Comparison of ENCODE assay signal across 7 mouse cellular contexts in genomic region chr8:119446211-119446989, GRCm38 (mm10). TPM values are rescaled to one million over a fixed set of nuclear protein-coding genes. Genes with fewer than 3 reads are reported as not detected.
DNase-seq lines count a peak whose midpoint lies in the region; ATAC-seq and TF ChIP-seq lines count a peak whose summit lies in the region.

Gene Necab2 (plus strand): TSS chr8:119446719.

- no peak for TF ChIP-seq POLR2A in myocyte (IDR thresholded peaks at IDR 0.05; ENCODE audit: insufficient read length, low read depth)

- DNase-seq in adrenal gland, postnatal 4 days (ENCODE audit: low spot score in 2 of 2), result peak; percentile 84 to 87
- DNase-seq in liver, result peak; percentile 79
- DNase-seq in splenic B cell, adult 2 months (ENCODE audit: low read depth, low spot score), result peak; percentile 79

- H3K79me2 ChIP-seq in myocyte (ENCODE audit: control insufficient read depth, insufficient read depth), result no peaks in the 10 kb centered on the region

- peak within 1 kb of the TSS; percentile 76 for H3K9ac ChIP-seq in embryonic facial prominence, embryonic 13.5 days
- peak within 1 kb of the TSS; percentile 73 for H3K9ac ChIP-seq in heart, embryonic 11.5 days (ENCODE audit: low read depth, low read length)
- H3K9ac ChIP-seq in kidney, embryonic 16.5 days (replicated peaks; ENCODE audit: low read length), result peak within 1 kb of the TSS; percentile 69

- peak within 1 kb of the TSS; percentile 72 for H3K4me3 ChIP-seq in embryonic facial prominence, embryonic 13.5 days
- peak within 1 kb of the TSS; percentile 65 for H3K4me3 ChIP-seq in heart, embryonic 11.5 days (ENCODE audit: low read depth, low read length)
- peak within 1 kb of the TSS; percentile 68 for H3K4me3 ChIP-seq in kidney, embryonic 16.5 days (ENCODE audit: low read length)
- H3K4me3 ChIP-seq in myocyte, result no peak within 1 kb of the TSS

- no peaks in the 10 kb centered on the region for H3K36me3 ChIP-seq in embryonic facial prominence, embryonic 13.5 days
- H3K36me3 ChIP-seq in heart, embryonic 11.5 days (ENCODE audit: control insufficient read depth, insufficient read depth, low read length), result no peaks in the 10 kb centered on the region
- no peaks in the 10 kb centered on the region for H3K36me3 ChIP-seq in kidney, embryonic 16.5 days (ENCODE audit: insufficient read depth, low read length)
- peaks cover 16% of the 10 kb centered on the region for H3K36me3 ChIP-seq in myocyte (ENCODE audit: control insufficient read depth, insufficient read depth)
- H3K36me3 ChIP-seq in splenic B cell, adult 2 months (ENCODE audit: control insufficient read depth, insufficient read depth, low read length, poor library complexity, severe bottlenecking), result no peaks in the 10 kb centered on the region

- 0 out of 2 replicates have a peak, but pooled peaks have one; percentile 17 for ATAC-seq in embryonic facial prominence, embryonic 13.5 days (ENCODE audit: insufficient number of reproducible peaks, insufficient read depth, low FRiP score, low TSS enrichment, low read depth)
- ATAC-seq in heart, embryonic 11.5 days (replicated peaks; ENCODE audit: insufficient number of reproducible peaks, low FRiP score, low TSS enrichment), result no peak; the same call in 1 of the 2 replicates
- peak; percentile 63 for ATAC-seq in kidney, embryonic 16.5 days (ENCODE audit: low FRiP score, low TSS enrichment)

- H3ac ChIP-seq in myocyte (ENCODE audit: control insufficient read depth, insufficient read length), result no peak within 1 kb of the TSS

- 1% methylated on average over 52 of the region's 52 CpGs for WGBS in embryonic facial prominence, embryonic 13.5 days
- 2% methylated on average over 38 of the region's 52 CpGs for WGBS in heart, embryonic 11.5 days (ENCODE audit: insufficient replicate concordance)
- WGBS in kidney, embryonic 16.5 days, result 3% methylated on average over 44 of the region's 52 CpGs

- no peak within 1 kb of the TSS for H3K27ac ChIP-seq in embryonic facial prominence, embryonic 13.5 days
- H3K27ac ChIP-seq in heart, embryonic 11.5 days (ENCODE audit: low read depth, low read length), result no peak within 1 kb of the TSS
- H3K27ac ChIP-seq in kidney, embryonic 16.5 days (ENCODE audit: low read length), result no peak within 1 kb of the TSS

- peak within 1 kb of the TSS; percentile 89 for H3K4me2 ChIP-seq in embryonic facial prominence, embryonic 13.5 days
- H3K4me2 ChIP-seq in heart, embryonic 11.5 days, result peak within 1 kb of the TSS; percentile 95
- peak within 1 kb of the TSS; percentile 99 for H3K4me2 ChIP-seq in kidney, embryonic 16.5 days (replicated peaks; ENCODE audit: low read depth, low read length)
- no peak within 1 kb of the TSS for H3K4me2 ChIP-seq in myocyte (ENCODE audit: low read depth)

- peaks cover 13% of the 10 kb centered on the region; the same call in 1 of the 2 replicates for H3K4me1 ChIP-seq in embryonic facial prominence, embryonic 13.5 days
- 0 out of 2 replicates have a peak, but pooled peaks cover 2% of the 10 kb centered on the region for H3K4me1 ChIP-seq in heart, embryonic 11.5 days (ENCODE audit: control insufficient read depth, insufficient read depth, low read length)
- 0 out of 2 replicates have a peak, but pooled peaks cover 6% of the 10 kb centered on the region for H3K4me1 ChIP-seq in kidney, embryonic 16.5 days (ENCODE audit: insufficient read depth, low read length)

- H3K27me3 ChIP-seq in embryonic facial prominence, embryonic 13.5 days, result peaks cover 44% of the 10 kb centered on the region
- peaks cover 66% of the 10 kb centered on the region for H3K27me3 ChIP-seq in heart, embryonic 11.5 days (ENCODE audit: control insufficient read depth, insufficient read depth, low read length)
- H3K27me3 ChIP-seq in kidney, embryonic 16.5 days (ENCODE audit: insufficient read depth, low read length), result peaks cover 21% of the 10 kb centered on the region
- H3K27me3 ChIP-seq in myocyte (ENCODE audit: control insufficient read depth, insufficient read depth, insufficient read length), result no peaks in the 10 kb centered on the region
- H3K27me3 ChIP-seq in splenic B cell, adult 2 months (ENCODE audit: control insufficient read depth, insufficient read depth, low read length, poor library complexity, severe bottlenecking), result no peaks in the 10 kb centered on the region

- H3K9me3 ChIP-seq in embryonic facial prominence, embryonic 13.5 days, result no peaks in the 10 kb centered on the region
- no peaks in the 10 kb centered on the region for H3K9me3 ChIP-seq in heart, embryonic 11.5 days (replicated peaks; ENCODE audit: control insufficient read depth, low read length)
- H3K9me3 ChIP-seq in kidney, embryonic 16.5 days (ENCODE audit: low read length), result no peaks in the 10 kb centered on the region

TF ChIP-seq in myocyte, 11 proteins besides CTCF, POLR2A, EP300 and RAD21:
- peak; percentile 8 for TF ChIP-seq POLR2AphosphoS2 (IDR thresholded peaks at IDR 0.05; ENCODE audit: insufficient read length, low read depth)
- no peak for TF ChIP-seq TCF12 (IDR thresholded peaks at IDR 0.05; ENCODE audit: insufficient read depth, poor library complexity, severe bottlenecking)
- no peak for TF ChIP-seq MYOD1 (IDR thresholded peaks at IDR 0.05; ENCODE audit: control insufficient read depth in 1 of 3, insufficient read length in 2 of 3, low read depth in 2 of 3)

RNA-seq across cellular contexts. Expression of gene Necab2, which starts in this region (rescaled TPM):
- total RNA-seq in adrenal gland, postnatal 4 days (2021), result 10 to 100 TPM; 19.4 to 20.8 TPM
- polyA plus RNA-seq in embryonic facial prominence, embryonic 13.5 days (2015; fragmentation: Nextera tagmentation; extraction: Ambion mirVana), result 3.8 and 4.2 TPM in 2 replicates
- 1.4 and 2.0 TPM in 2 replicates for polyA plus RNA-seq in heart, embryonic 11.5 days (2014; fragmentation: Nextera tagmentation; extraction: Ambion mirVana)
- polyA plus RNA-seq in kidney, embryonic 16.5 days (2015; fragmentation: Nextera tagmentation; extraction: Ambion mirVana), result 2.3 and 2.5 TPM in 2 replicates
- not detected for polyA plus RNA-seq in myocyte (2012; fragmentation: generic; extraction: Trizol)
